Mouse (Mus musculus): Measurements from ENCODE around the gene Fam49a. TPM values are rescaled to one million over a fixed set of nuclear protein-coding genes. Genes with fewer than 3 reads are reported as not detected.
"Not testable (repeated sequence)": the region's sequence is repeated elsewhere in the genome, so short reads cannot be mapped to it uniquely, and the experiment has no call there.

The Fam49a gene
- polyA plus RNA-seq, 2 experiments = 4.6 to 11.3 TPM

GRCm38 (mm10) chr12:12318140-12318734 lies 56.3 kb downstream of the Fam49a start:
- no peak overlapping the region for H3K4me2 ChIP-seq (replicated peaks; ENCODE audit: low read depth, low read length, severe bottlenecking)
- no peaks in the 10 kb centered on the region for H3K4me1 ChIP-seq (ENCODE audit: control insufficient read depth, insufficient read depth, low read length)
- no peak overlapping the region for H3K9ac ChIP-seq (ENCODE audit: low read depth, low read length, severe bottlenecking)
- H3K27ac ChIP-seq (replicated peaks; ENCODE audit: low read depth, low read length) = no peak overlapping the region
- peak; percentile 35 for DNase-seq (ENCODE audit: low spot score)
- no peak for ATAC-seq (ENCODE audit: low FRiP score, low read depth)
- H3K9me3 ChIP-seq (ENCODE audit: control insufficient read depth, low read length) = no peaks in the 10 kb centered on the region
- no peaks in the 10 kb centered on the region for H3K36me3 ChIP-seq (ENCODE audit: control insufficient read depth, insufficient read depth, low read length)
- TF ChIP-seq POLR2A (IDR thresholded peaks at IDR 0.05; ENCODE audit: borderline replicate concordance, extremely low read depth, insufficient read depth, insufficient read length) = no peak
- H3K4me3 ChIP-seq (replicated peaks; ENCODE audit: low read length) = no peak overlapping the region
- no peaks in the 10 kb centered on the region for H3K27me3 ChIP-seq (ENCODE audit: control insufficient read depth, insufficient read depth, low read length)
- 8% methylated on average over 6 of the region's 6 CpGs for WGBS

DNA sequence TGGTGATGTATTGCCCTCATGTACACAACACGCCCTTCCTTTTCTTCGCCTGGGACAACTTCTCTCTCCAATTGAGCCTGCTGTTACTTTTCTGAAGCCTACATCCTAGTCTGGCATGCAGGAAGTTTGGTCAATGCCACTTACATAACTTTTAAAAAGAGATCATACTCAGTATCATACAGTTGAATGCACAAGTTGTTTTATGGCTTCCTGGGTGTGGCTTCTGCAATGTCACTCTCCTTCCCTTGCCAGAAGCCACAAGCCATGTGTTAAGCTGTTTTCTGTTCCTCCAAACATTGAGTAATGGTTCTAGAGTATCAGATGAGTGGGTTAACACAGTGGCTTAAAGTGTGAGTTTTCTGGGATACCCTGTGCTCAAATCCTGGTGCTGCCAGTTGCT lies 58.8 kb downstream of the Fam49a start:
- 77% methylated on average over 2 of the region's 2 CpGs for WGBS
- Histone ChIP-seq H3K9me3 (ENCODE audit: control insufficient read depth, low read length) (no peaks in the 10 kb centered on the region), H3K27me3 (ENCODE audit: control insufficient read depth, insufficient read depth, low read length) (no peaks in the 10 kb centered on the region), H3K4me2 (replicated peaks; ENCODE audit: low read depth, low read length, severe bottlenecking) (no peak overlapping the region), H3K4me3 (replicated peaks; ENCODE audit: low read length) (no peak overlapping the region), H3K9ac (ENCODE audit: low read depth, low read length, severe bottlenecking) (no peak overlapping the region), H3K27ac (replicated peaks; ENCODE audit: low read depth, low read length) (no peak overlapping the region), H3K36me3 (ENCODE audit: control insufficient read depth, insufficient read depth, low read length) (no peaks in the 10 kb centered on the region), H3K4me1 (ENCODE audit: control insufficient read depth, insufficient read depth, low read length) (0 out of 2 replicates have a peak, but pooled peaks cover 3% of the 10 kb centered on the region)
- ATAC-seq (ENCODE audit: low FRiP score, low read depth) (no peak), DNase-seq (ENCODE audit: low spot score) (no peak)
- no peak for TF ChIP-seq POLR2A (IDR thresholded peaks at IDR 0.05; ENCODE audit: borderline replicate concordance, extremely low read depth, insufficient read depth, insufficient read length)

DNA sequence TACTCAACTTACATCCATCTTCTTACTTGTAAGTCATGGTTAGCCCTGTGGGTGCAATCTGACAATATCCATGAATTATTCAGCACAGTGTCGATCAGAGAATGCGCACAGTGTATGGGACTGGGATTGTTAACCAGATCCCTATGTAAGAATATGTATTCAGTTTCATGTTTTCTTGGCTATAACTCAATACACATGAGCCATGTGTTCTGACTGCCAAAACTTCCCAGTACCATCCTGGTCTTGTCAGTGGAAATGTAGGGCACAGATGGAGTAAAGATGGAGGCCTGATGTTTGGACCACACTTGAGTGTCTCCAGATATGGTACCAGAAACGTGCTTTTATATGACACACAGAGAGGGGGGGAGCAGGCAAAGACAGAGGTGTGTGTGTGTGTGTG lies 59.2 kb downstream of the Fam49a start:
- Histone ChIP-seq H3K4me3 (replicated peaks; ENCODE audit: low read length) (no peak overlapping the region), H3K4me2 (replicated peaks; ENCODE audit: low read depth, low read length, severe bottlenecking) (no peak overlapping the region), H3K9ac (ENCODE audit: low read depth, low read length, severe bottlenecking) (no peak overlapping the region), H3K9me3 (ENCODE audit: control insufficient read depth, low read length) (no peaks in the 10 kb centered on the region), H3K4me1 (ENCODE audit: control insufficient read depth, insufficient read depth, low read length) (0 out of 2 replicates have a peak, but pooled peaks cover 3% of the 10 kb centered on the region), H3K36me3 (ENCODE audit: control insufficient read depth, insufficient read depth, low read length) (no peaks in the 10 kb centered on the region), H3K27ac (replicated peaks; ENCODE audit: low read depth, low read length) (no peak overlapping the region), H3K27me3 (ENCODE audit: control insufficient read depth, insufficient read depth, low read length) (no peaks in the 10 kb centered on the region)
- WGBS = 72% methylated on average over 3 of the region's 3 CpGs
- DNase-seq (ENCODE audit: low spot score) (no peak), ATAC-seq (ENCODE audit: low FRiP score, low read depth) (no peak)
- no peak for TF ChIP-seq POLR2A (IDR thresholded peaks at IDR 0.05; ENCODE audit: borderline replicate concordance, extremely low read depth, insufficient read depth, insufficient read length)

- no peaks in the 10 kb centered on the region for H3K9me3 ChIP-seq (ENCODE audit: control insufficient read depth, low read length)
- H3K27me3 ChIP-seq (ENCODE audit: control insufficient read depth, insufficient read depth, low read length) = no peaks in the 10 kb centered on the region
- TF ChIP-seq POLR2A (IDR thresholded peaks at IDR 0.05; ENCODE audit: borderline replicate concordance, extremely low read depth, insufficient read depth, insufficient read length) = no peak
- no peak overlapping the region for H3K9ac ChIP-seq (ENCODE audit: low read depth, low read length, severe bottlenecking)
- DNase-seq (ENCODE audit: low spot score) (no peak), ATAC-seq (ENCODE audit: low FRiP score, low read depth) (no peak)
- WGBS = 82% methylated on average over 5 of the region's 5 CpGs
- H3K27ac ChIP-seq (replicated peaks; ENCODE audit: low read depth, low read length) = no peak overlapping the region
- no peaks in the 10 kb centered on the region for H3K36me3 ChIP-seq (ENCODE audit: control insufficient read depth, insufficient read depth, low read length)
- H3K4me3 ChIP-seq (replicated peaks; ENCODE audit: low read length) = no peak overlapping the region
- H3K4me1 ChIP-seq (ENCODE audit: control insufficient read depth, insufficient read depth, low read length) = peaks cover 10% of the 10 kb centered on the region; the same call in 1 of the 2 replicates
- H3K4me2 ChIP-seq (replicated peaks; ENCODE audit: low read depth, low read length, severe bottlenecking) = no peak overlapping the region
Observed at GRCm38 (mm10) chr12:12323084-12323483, 61.1 kb downstream of the Fam49a start.

GRCm38 (mm10) chr12:12323616-12324223 lies 61.8 kb downstream of the Fam49a start:
- peak; percentile 88 for ATAC-seq (ENCODE audit: low FRiP score, low read depth)
- no peak for TF ChIP-seq POLR2A (IDR thresholded peaks at IDR 0.05; ENCODE audit: borderline replicate concordance, extremely low read depth, insufficient read depth, insufficient read length)
- H3K27ac ChIP-seq (replicated peaks; ENCODE audit: low read depth, low read length) = peak overlapping the region; percentile 65
- H3K4me2 ChIP-seq (replicated peaks; ENCODE audit: low read depth, low read length, severe bottlenecking) = peak overlapping the region; percentile 45
- DNase-seq (ENCODE audit: low spot score) = peak; percentile 90
- H3K27me3 ChIP-seq (ENCODE audit: control insufficient read depth, insufficient read depth, low read length) = no peaks in the 10 kb centered on the region
- no peaks in the 10 kb centered on the region for H3K9me3 ChIP-seq (ENCODE audit: control insufficient read depth, low read length)
- peaks cover 11% of the 10 kb centered on the region; the same call in 1 of the 2 replicates for H3K4me1 ChIP-seq (ENCODE audit: control insufficient read depth, insufficient read depth, low read length)
- peak overlapping the region; percentile 6; the same call in 1 of the 2 replicates for H3K9ac ChIP-seq (ENCODE audit: low read depth, low read length, severe bottlenecking)
- H3K4me3 ChIP-seq (replicated peaks; ENCODE audit: low read length) = peak overlapping the region; percentile 20
- H3K36me3 ChIP-seq (ENCODE audit: control insufficient read depth, insufficient read depth, low read length) = no peaks in the 10 kb centered on the region
- 7% methylated on average over 17 of the region's 18 CpGs for WGBS

DNA sequence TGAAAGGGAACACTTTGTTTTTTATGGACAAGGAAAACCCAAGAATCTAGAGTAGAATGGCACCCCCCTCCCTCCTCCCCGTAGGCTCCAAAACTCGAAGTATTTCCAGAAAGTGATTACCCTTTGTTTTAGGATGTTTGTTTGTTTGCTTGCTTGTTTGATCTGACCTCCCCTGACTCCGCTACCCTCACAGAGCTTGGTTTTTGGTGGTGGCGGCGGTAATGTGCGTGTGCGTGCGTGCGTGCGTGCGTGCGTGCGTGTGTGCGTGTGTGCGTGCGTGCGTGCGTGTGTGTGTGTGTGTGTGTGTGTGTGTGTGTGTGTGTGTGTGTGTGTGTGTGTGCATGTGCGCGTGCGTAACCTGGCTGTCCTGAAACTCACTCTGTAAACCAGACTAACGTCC lies 62.3 kb downstream of the Fam49a start:
- Histone ChIP-seq H3K4me1 (ENCODE audit: control insufficient read depth, insufficient read depth, low read length) (peaks cover 11% of the 10 kb centered on the region; the same call in 1 of the 2 replicates), H3K27ac (replicated peaks; ENCODE audit: low read depth, low read length) (peak overlapping the region; percentile 65), H3K4me2 (replicated peaks; ENCODE audit: low read depth, low read length, severe bottlenecking) (peak overlapping the region; percentile 45; the same call in 1 of the 2 replicates)
- H3K4me3 ChIP-seq (replicated peaks; ENCODE audit: low read length); ATAC-seq (ENCODE audit: low FRiP score, low read depth); H3K36me3 ChIP-seq (ENCODE audit: control insufficient read depth, insufficient read depth, low read length); DNase-seq (ENCODE audit: low spot score); H3K27me3 ChIP-seq (ENCODE audit: control insufficient read depth, insufficient read depth, low read length); H3K9ac ChIP-seq (ENCODE audit: low read depth, low read length, severe bottlenecking); H3K9me3 ChIP-seq (ENCODE audit: control insufficient read depth, low read length): not testable (repeated sequence)
- WGBS = 95% methylated on average over 18 of the region's 22 CpGs
